Mouse (Mus musculus) gastrocnemius, postnatal 25 days (tissue): Measurements from ENCODE around the gene Mbtps1. TPM values are rescaled to one million over a fixed set of nuclear protein-coding genes. Genes with fewer than 3 reads are reported as not detected.

Experiments used
- DNase-seq: peaks from one replicate; pipeline ENCODE4 v3.0.0; 2022
- total RNA-seq, 2 experiments: library from RNA; stranded (reverse); gene quantifications; 1 replicate in 1 of 2; 2 replicates in 1 of 2; pipeline ENCODE4 v1.2.3; 2021

Gene Mbtps1
- total RNA-seq, 2 experiments from 2014 or later = 26.7 to 27.0 TPM

GRCm38 (mm10) chr8:119502111-119502510 lies 56.4 kb downstream of the Mbtps1 start:
- DNase-seq = no peak

GRCm38 (mm10) chr8:119501598-119501997 lies 56.9 kb downstream of the Mbtps1 start, which contains the start of gene Slc38a8:
TSS of gene Slc38a8 (minus strand) at chr8:119501698.
- no peak for DNase-seq

- DNase-seq = no peak
These were observed 58.7 kb downstream of the Mbtps1 start for GRCm38 (mm10) chr8:119499836-119500235.

- peak; percentile 27 for DNase-seq
These were observed 61.7 kb downstream of the Mbtps1 start for GRCm38 (mm10) chr8:119496848-119497247.

- no peak for DNase-seq
These were observed 71.4 kb downstream of the Mbtps1 start for GRCm38 (mm10) chr8:119487093-119487492.

DNA sequence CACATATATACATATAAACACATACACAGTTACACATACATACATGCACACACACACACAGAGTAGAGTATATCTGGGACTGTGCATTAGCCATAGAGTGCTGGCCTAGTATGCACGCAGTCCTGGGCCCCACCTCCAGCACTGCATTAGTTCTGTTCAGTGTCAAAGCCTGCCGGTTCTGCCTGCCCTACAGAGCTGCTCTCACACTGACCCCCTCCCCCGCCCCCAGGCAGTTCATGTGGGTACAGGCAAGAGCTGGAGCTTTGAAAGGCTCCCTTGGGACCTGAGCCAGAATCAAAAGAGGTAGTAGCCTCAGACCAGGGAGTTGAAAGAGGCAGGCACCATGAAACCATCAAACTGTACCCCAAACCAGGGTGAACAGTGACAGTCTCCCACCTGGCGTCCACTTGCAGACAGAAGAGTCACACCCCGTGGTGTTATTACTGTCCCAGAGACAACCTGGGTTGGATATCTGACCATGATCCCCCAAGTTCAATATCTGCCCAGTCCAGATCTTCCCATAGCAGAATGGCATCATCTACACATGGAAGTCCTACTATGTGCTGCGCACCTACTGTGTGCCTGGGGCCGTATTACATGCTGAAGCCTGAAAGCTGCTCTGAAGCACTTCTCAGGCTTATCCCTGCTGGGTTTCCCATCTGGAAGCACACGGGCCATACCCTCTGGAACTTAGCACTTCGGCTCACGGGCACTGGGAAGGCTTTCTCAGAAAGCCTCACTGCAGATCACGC lies 74.2 kb downstream of the Mbtps1 start:
- no peak for DNase-seq

GRCm38 (mm10) chr8:119478684-119479083 lies 79.9 kb downstream of the Mbtps1 start:
- no peak for DNase-seq

GRCm38 (mm10) chr8:119468091-119468490 lies 90.4 kb downstream of the Mbtps1 start:
- DNase-seq = no peak

GRCm38 (mm10) chr8:119466794-119467193 lies 91.7 kb downstream of the Mbtps1 start:
- no peak for DNase-seq

GRCm38 (mm10) chr8:119466105-119466504 lies 92.4 kb downstream of the Mbtps1 start:
- DNase-seq = no peak

GRCm38 (mm10) chr8:119463709-119464108 lies 94.8 kb downstream of the Mbtps1 start:
- DNase-seq = no peak

GRCm38 (mm10) chr8:119461356-119461755 lies 97.2 kb downstream of the Mbtps1 start:
- no peak for DNase-seq

- no peak for DNase-seq
These were observed 98.8 kb downstream of the Mbtps1 start for GRCm38 (mm10) chr8:119459724-119460123.

Other genes starting within 250 kb of the Mbtps1 start
- gene Hsbp1, start 214.2 kb downstream of the Mbtps1 start, total RNA-seq = 100 to 1,000 TPM; 139 to 145 TPM
- gene Mlycd, start 163.9 kb downstream of the Mbtps1 start, total RNA-seq = 10 to 100 TPM; 76.5 to 78.1 TPM
- gene Osgin1, start 124.6 kb downstream of the Mbtps1 start, total RNA-seq = 10 to 100 TPM in 1 of 2 experiments, 1 to 10 TPM in 1; 9.9 to 14.8 TPM
- gene Necab2, start 112.0 kb downstream of the Mbtps1 start, total RNA-seq = under 1 TPM; 0.13 to 0.18 TPM
- not detected for gene Slc38a8, start 57.0 kb downstream of the Mbtps1 start, total RNA-seq
- 10 to 100 TPM; 11.2 to 13.3 TPM for gene Hsdl1, start 16.4 kb upstream of the Mbtps1 start, total RNA-seq
- gene Dnaaf1, start 16.5 kb upstream of the Mbtps1 start, total RNA-seq = not detected
- gene Taf1c, start 46.5 kb upstream of the Mbtps1 start, total RNA-seq = 1 to 10 TPM; 3.4 to 4.0 TPM
- gene Adad2, start 54.0 kb upstream of the Mbtps1 start, total RNA-seq = under 1 TPM in 1 of 2 experiments, not detected in 1; 0.23 TPM
- gene Kcng4, start 76.9 kb upstream of the Mbtps1 start, total RNA-seq = 10 to 100 TPM in 1 of 2 experiments, 1 to 10 TPM in 1; 8.6 to 12.6 TPM
- 100 to 1,000 TPM in 1 of 2 experiments, 10 to 100 TPM in 1; 74.0 to 104 TPM for gene Wfdc1, start 107.6 kb upstream of the Mbtps1 start, total RNA-seq
- gene Atp2c2, start 141.3 kb upstream of the Mbtps1 start, total RNA-seq = under 1 TPM in 1 of 2 experiments, not detected in 1; 0.13 TPM
- gene Tldc1, start 219.7 kb upstream of the Mbtps1 start, total RNA-seq = 1 to 10 TPM; 3.2 to 4.0 TPM